Mouse (Mus musculus) embryonic facial prominence, embryonic 15.5 days (tissue): ENCODE results near the gene Spata5. TPM values are rescaled to one million over a fixed set of nuclear protein-coding genes. Genes with fewer than 3 reads are reported as not detected.
"Not testable (repeated sequence)": the region's sequence is repeated elsewhere in the genome, so short reads cannot be mapped to it uniquely, and the experiment has no call there.

Experiments
- ATAC-seq: fragments of 200-750 bp; cut with Nextera tagmentation; 2 replicates; pipeline ENCODE4 v1.8.0; 2017; ENCODE audit warnings: low read depth, moderate TSS enrichment; ENCODE audit not compliant: insufficient number of reproducible peaks, low FRiP score, low TSS enrichment
- H3K27ac ChIP-seq: fragments of 300-500 bp; sonication (generic); replicated peaks from 2 replicates; pipeline ENCODE4 v1.5.1; 2015; ENCODE audit warnings: mild to moderate bottlenecking, inconsistent platforms
- H3K27me3 ChIP-seq: fragments of 300-500 bp; sonication (generic); 2 replicates; pipeline ENCODE4 v1.6.1; 2015; ENCODE audit warnings: inconsistent platforms
- H3K36me3 ChIP-seq: fragments of 300-500 bp; sonication (generic); 2 replicates; pipeline ENCODE4 v1.6.1; 2015; ENCODE audit warnings: mild to moderate bottlenecking, inconsistent platforms
- H3K4me1 ChIP-seq: fragments of 300-500 bp; sonication (generic); 2 replicates; pipeline ENCODE4 v1.6.1; 2015; ENCODE audit warnings: inconsistent platforms
- H3K4me2 ChIP-seq: fragments of 300-500 bp; sonication (generic); replicated peaks from 2 replicates; pipeline ENCODE4 v1.6.1; 2015; ENCODE audit warnings: mild to moderate bottlenecking, inconsistent platforms
- H3K4me3 ChIP-seq: fragments of 300-500 bp; sonication (generic); replicated peaks from 2 replicates; pipeline ENCODE4 v1.5.1; 2015; ENCODE audit warnings: mild to moderate bottlenecking, inconsistent platforms
- H3K9ac ChIP-seq: fragments of 300-500 bp; sonication (generic); 2 replicates; pipeline ENCODE4 v1.6.1; 2015; ENCODE audit warnings: inconsistent platforms
- H3K9me3 ChIP-seq: fragments of 300-500 bp; sonication (generic); replicated peaks from 2 replicates; pipeline ENCODE4 v1.6.1; 2016; ENCODE audit warnings: inconsistent platforms
- WGBS: fragments of 180-500 bp; shearing (Covaris S2); methylation state at CpG from one replicate; pipeline ENCODE4 v1.1.7; 2015; 5-methylcytosine and 5-hydroxymethylcytosine counted together
- polyA plus RNA-seq: library from polyadenylated mRNA; unstranded; fragments of >200 nt; fragmentation: Nextera tagmentation; extraction: Ambion mirVana; gene quantifications from 2 replicates; pipeline ENCODE4 v1.2.1, GENCODE M21; 2015

Spata5 gene
- polyA plus RNA-seq, 1 experiment from 2014 or later, result 34.7 TPM

DNA sequence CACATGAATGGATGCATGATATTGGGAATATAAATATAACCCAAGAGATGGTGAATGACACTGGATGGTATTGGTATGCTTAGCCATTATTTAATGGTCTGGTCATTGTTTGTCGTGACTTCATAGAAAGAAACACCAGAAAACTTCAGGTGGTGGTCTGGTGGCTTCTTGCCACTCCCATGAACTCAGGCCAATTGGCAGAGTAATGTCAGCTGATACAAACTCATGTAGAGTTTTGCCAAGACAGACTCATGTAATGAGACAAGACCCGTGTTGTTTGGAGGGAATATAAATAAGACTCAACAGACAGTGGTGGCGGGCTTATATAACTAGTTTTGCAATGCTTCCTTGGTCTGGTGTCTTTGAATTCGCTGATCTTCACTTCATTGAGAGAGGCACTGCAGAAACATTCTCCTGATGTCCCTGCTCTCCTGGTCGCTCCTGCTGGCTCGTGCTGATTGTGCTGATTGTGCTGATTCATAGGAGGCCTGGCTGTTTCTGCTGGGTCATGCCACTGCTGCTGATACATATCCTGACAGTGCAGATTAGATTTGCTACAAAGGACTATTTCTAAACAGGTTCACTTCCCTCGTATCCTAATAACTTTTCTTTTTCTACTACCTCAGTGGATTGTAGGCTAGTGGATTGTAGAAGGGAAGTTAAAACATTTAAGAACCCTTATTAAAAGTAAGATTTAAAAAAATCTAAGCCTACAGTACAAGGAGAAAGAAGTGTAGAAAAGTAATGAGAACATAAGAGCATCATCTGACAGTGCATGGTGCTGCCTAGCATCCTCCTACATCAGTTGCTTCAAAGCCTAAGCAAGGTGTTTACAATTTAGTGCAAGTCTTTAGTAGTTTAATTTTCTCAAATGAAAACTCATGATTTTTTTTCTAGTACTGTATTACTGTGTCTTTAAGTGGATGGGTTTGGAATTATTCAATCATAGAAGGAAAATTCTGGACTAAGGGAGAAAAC is 90.6 kb downstream of the Spata5 start:
- H3K27me3 ChIP-seq, result no peaks in the 10 kb centered on the region
- no peak overlapping the region for H3K9ac ChIP-seq
- ATAC-seq, result no peak
- H3K4me3 ChIP-seq, result no peak overlapping the region
- no peak overlapping the region for H3K4me2 ChIP-seq
- H3K36me3 ChIP-seq, result no peaks in the 10 kb centered on the region
- H3K9me3 ChIP-seq, result no peaks in the 10 kb centered on the region
- H3K27ac ChIP-seq, result no peak overlapping the region
- no peaks in the 10 kb centered on the region for H3K4me1 ChIP-seq
- 75% methylated on average over 7 of the region's 7 CpGs for WGBS

GRCm38 (mm10) chr3:37515485-37515884 is 95.8 kb downstream of the Spata5 start:
- Histone ChIP-seq H3K4me3 (no peak overlapping the region), H3K9me3 (no peaks in the 10 kb centered on the region), H3K9ac (no peak overlapping the region), H3K4me1 (no peaks in the 10 kb centered on the region), H3K27me3 (no peaks in the 10 kb centered on the region), H3K4me2 (no peak overlapping the region), H3K27ac (no peak overlapping the region), H3K36me3 (no peaks in the 10 kb centered on the region)
- no peak for ATAC-seq
- WGBS, result 23% methylated on average over 2 of the region's 2 CpGs

- Histone ChIP-seq H3K36me3 (no peaks in the 10 kb centered on the region), H3K27ac (no peak overlapping the region), H3K9me3 (no peaks in the 10 kb centered on the region), H3K27me3 (no peaks in the 10 kb centered on the region), H3K4me2 (no peak overlapping the region), H3K4me3 (no peak overlapping the region), H3K4me1 (no peaks in the 10 kb centered on the region), H3K9ac (no peak overlapping the region)
- no peak for ATAC-seq
- WGBS, result 85% methylated on average over 2 of the region's 2 CpGs
Observed at GRCm38 (mm10) chr3:37516379-37516778, 96.7 kb downstream of the Spata5 start.

- Histone ChIP-seq H3K36me3 (no peaks in the 10 kb centered on the region), H3K27me3 (no peaks in the 10 kb centered on the region), H3K9ac (no peak overlapping the region), H3K9me3 (no peaks in the 10 kb centered on the region), H3K4me1 (no peaks in the 10 kb centered on the region), H3K27ac (no peak overlapping the region), H3K4me3 (no peak overlapping the region), H3K4me2 (no peak overlapping the region)
- ATAC-seq, result no peak
Observed at GRCm38 (mm10) chr3:37518611-37519010, 98.9 kb downstream of the Spata5 start.

DNA sequence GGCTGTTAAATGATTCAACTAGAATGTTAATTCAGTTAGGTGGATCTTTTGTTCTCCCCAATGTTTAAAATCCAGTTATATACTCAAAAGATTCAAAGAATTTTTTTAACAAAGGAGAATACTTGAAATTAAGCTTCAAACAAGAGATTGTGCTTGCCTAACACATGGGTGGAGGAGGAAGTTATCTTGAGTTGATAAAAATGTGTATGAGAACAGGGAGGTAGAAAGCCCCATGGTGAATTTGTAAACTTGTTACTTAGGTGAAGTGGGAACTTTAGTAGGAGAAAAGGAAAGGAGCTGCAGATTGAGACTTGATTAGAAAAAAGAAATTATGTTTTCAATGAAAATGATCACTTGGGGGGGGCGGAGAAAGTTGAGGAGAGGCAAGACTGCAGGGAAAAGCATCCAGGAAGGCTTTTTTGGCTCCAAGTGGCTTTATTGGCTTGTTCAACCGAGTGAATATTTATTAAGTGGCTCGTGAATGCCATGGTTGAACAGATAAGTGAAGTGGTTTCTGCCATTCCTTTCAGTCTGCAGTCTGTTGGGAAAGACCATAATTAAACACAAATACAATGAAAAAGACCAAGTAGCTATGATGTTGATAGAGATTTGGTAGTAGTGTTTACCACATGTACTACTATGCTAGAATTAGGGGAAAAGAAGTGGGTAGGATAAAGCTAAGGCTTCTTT is 100.8 kb downstream of the Spata5 start:
- 86% methylated on average over 3 of the region's 3 CpGs for WGBS
- Histone ChIP-seq H3K36me3 (no peaks in the 10 kb centered on the region), H3K27ac (no peak overlapping the region)

DNA sequence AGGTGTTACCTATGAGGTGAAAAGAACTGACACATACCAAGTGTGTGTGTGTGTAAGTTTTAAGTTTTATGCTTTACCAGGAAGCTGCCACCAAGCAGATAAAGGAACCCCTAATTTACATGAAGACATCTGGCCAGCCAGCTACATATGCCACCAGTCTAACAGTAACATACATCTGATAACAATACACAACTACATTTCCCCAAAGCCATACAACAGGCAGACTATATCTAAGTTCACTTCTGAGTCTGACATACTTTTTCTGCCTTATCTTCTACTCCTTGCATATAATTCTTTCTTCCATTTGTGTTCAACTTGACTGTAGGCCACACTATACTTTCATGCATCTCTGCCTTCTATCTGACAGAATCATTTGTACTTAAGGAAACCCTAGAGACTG is 112.4 kb downstream of the Spata5 start:
- Histone ChIP-seq H3K4me2 (no peak overlapping the region), H3K9me3 (0 out of 2 replicates have a peak, but pooled peaks cover 5% of the 10 kb centered on the region), H3K9ac (no peak overlapping the region), H3K27ac (no peak overlapping the region), H3K4me1 (no peaks in the 10 kb centered on the region), H3K36me3 (0 out of 2 replicates have a peak, but pooled peaks cover 3% of the 10 kb centered on the region), H3K4me3 (no peak overlapping the region), H3K27me3 (no peaks in the 10 kb centered on the region)
- no peak for ATAC-seq

More for the DNA sequence above, 100.8 kb downstream of the Spata5 start:
- Histone ChIP-seq H3K4me3 (no peak overlapping the region), H3K27me3 (no peaks in the 10 kb centered on the region), H3K4me1 (no peaks in the 10 kb centered on the region), H3K9me3 (no peaks in the 10 kb centered on the region), H3K4me2 (no peak overlapping the region), H3K9ac (no peak overlapping the region)
- no peak for ATAC-seq

DNA sequence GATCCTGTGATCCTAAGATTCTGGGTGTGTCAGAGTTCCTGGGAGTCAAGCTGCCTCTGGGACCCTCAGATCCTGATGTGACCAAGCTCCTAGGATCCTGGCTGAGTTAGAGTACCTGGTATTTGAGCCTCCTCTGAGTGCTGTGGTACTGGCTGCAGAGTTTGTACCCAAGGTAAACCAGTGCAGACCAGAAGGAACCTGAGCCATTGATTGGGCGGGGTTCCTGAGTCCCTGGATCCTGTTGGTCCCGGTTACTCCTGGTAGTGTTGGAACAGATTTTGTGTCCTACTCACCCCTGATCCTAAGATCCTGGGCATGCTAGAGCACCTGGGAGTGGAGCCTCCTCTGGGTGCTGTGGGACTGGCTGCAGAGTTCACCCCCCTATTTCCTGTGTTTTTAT is 121.0 kb downstream of the Spata5 start:
- H3K9me3 ChIP-seq, H3K9ac ChIP-seq, H3K4me3 ChIP-seq, H3K4me1 ChIP-seq, ATAC-seq, H3K27ac ChIP-seq, H3K27me3 ChIP-seq, H3K4me2 ChIP-seq, H3K36me3 ChIP-seq: not testable (repeated sequence)
- 95% methylated on average over 2 of the region's 2 CpGs for WGBS

GRCm38 (mm10) chr3:37546351-37546750 is 126.7 kb downstream of the Spata5 start:
- no peaks in the 10 kb centered on the region for H3K27me3 ChIP-seq
- no peaks in the 10 kb centered on the region for H3K4me1 ChIP-seq
- H3K9ac ChIP-seq, result no peak overlapping the region
- ATAC-seq, result no peak
- no peak overlapping the region for H3K4me2 ChIP-seq
- no peak overlapping the region for H3K4me3 ChIP-seq
- no peak overlapping the region for H3K27ac ChIP-seq
- H3K36me3 ChIP-seq, result no peaks in the 10 kb centered on the region
- H3K9me3 ChIP-seq, result no peaks in the 10 kb centered on the region
- 85% methylated on average over 4 of the region's 4 CpGs for WGBS

- Histone ChIP-seq H3K36me3 (no peaks in the 10 kb centered on the region), H3K27ac (no peak overlapping the region), H3K4me1 (no peaks in the 10 kb centered on the region), H3K4me2 (no peak overlapping the region), H3K9ac (no peak overlapping the region), H3K4me3 (no peak overlapping the region), H3K9me3 (no peaks in the 10 kb centered on the region), H3K27me3 (no peaks in the 10 kb centered on the region)
- ATAC-seq, result no peak
- WGBS, result 79% methylated on average over 3 of the region's 3 CpGs
Observed at GRCm38 (mm10) chr3:37550190-37550589, 130.5 kb downstream of the Spata5 start.

DNA sequence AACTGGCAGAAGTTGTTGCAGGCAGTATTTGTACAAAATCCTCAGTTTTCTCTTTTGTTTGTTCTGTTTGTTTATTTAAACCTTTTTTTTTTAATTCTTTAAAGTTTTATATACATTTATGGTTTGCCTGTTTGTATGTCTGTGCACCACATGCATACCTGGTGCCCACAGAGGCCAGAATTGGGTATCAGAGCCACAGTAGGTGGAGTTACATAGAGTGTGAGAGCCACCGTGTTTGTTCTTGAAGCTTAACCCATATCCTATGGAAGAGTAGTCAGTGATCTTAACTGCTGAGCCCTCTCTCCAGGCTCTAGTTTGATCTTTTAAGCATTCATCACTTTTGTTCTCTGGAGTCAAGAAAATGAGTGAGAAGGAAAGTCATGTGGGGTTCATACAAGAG is 130.9 kb downstream of the Spata5 start:
- 53% methylated on average over 1 of the region's 1 CpGs for WGBS
- no peak overlapping the region for H3K9ac ChIP-seq
- no peak overlapping the region for H3K4me3 ChIP-seq
- no peak overlapping the region for H3K27ac ChIP-seq
- no peak for ATAC-seq
- H3K4me1 ChIP-seq, result no peaks in the 10 kb centered on the region
- H3K36me3 ChIP-seq, result no peaks in the 10 kb centered on the region
- H3K4me2 ChIP-seq, result no peak overlapping the region
- no peaks in the 10 kb centered on the region for H3K9me3 ChIP-seq
- H3K27me3 ChIP-seq, result no peaks in the 10 kb centered on the region

- Histone ChIP-seq H3K27me3 (no peaks in the 10 kb centered on the region), H3K4me2 (no peak overlapping the region), H3K9me3 (no peaks in the 10 kb centered on the region), H3K4me3 (no peak overlapping the region), H3K27ac (no peak overlapping the region), H3K9ac (no peak overlapping the region), H3K4me1 (peaks cover 7% of the 10 kb centered on the region), H3K36me3 (no peaks in the 10 kb centered on the region)
- no peak for ATAC-seq
- WGBS, result 52% methylated on average over 1 of the region's 1 CpGs
Observed at GRCm38 (mm10) chr3:37551486-37551885, 131.8 kb downstream of the Spata5 start.
